Mouse (Mus musculus) heart, postnatal 4 days (tissue): ENCODE measurements at regions not wholly inside any gene's neighbourhood (a gene's known extent, or its start where the extent isn't known, plus 50 kb on each side); places are given as distances from the start of the nearest gene placed in this dataset.

ENCODE experiments used
- DNase-seq: peaks from one replicate; pipeline ENCODE4 v3.0.0; 2021

- DNase-seq: no peak
These were observed 266.7 kb downstream of the Drd1 start for GRCm38 (mm10) chr13:53788809-53789208.

GRCm38 (mm10) chr13:53783492-53783891 lies 272.0 kb downstream of the Drd1 start:
- DNase-seq: peak; percentile 87

GRCm38 (mm10) chr13:53779150-53779549 lies 276.4 kb downstream of the Drd1 start:
- DNase-seq: peak; percentile 54

- DNase-seq: peak; percentile 15
These were observed 279.1 kb downstream of the Drd1 start for GRCm38 (mm10) chr13:53776421-53776820.

- DNase-seq: peak; percentile 76
These were observed 279.8 kb downstream of the Drd1 start for GRCm38 (mm10) chr13:53775687-53776086.

GRCm38 (mm10) chr13:53764613-53765243 lies 290.8 kb downstream of the Drd1 start:
- DNase-seq: peak; percentile 76

- DNase-seq: no peak
These were observed 284.8 kb upstream of the Msx2 start for GRCm38 (mm10) chr13:53757576-53758237.

- no peak for DNase-seq
These were observed 284.2 kb upstream of the Msx2 start for GRCm38 (mm10) chr13:53756970-53757530.

GRCm38 (mm10) chr13:53755046-53755615 lies 282.3 kb upstream of the Msx2 start:
- no peak for DNase-seq

GRCm38 (mm10) chr13:53753049-53753448 lies 280.2 kb upstream of the Msx2 start:
- no peak for DNase-seq

GRCm38 (mm10) chr13:53740981-53741380 lies 268.1 kb upstream of the Msx2 start:
- no peak for DNase-seq

- no peak for DNase-seq
These were observed 266.3 kb upstream of the Msx2 start for GRCm38 (mm10) chr13:53739127-53739526.

- peak; percentile 73 for DNase-seq
These were observed 262.1 kb upstream of the Msx2 start for GRCm38 (mm10) chr13:53734944-53735343.

GRCm38 (mm10) chr13:53730259-53730902 lies 257.5 kb upstream of the Msx2 start:
- no peak for DNase-seq

- DNase-seq: no peak
These were observed 257.0 kb upstream of the Msx2 start for GRCm38 (mm10) chr13:53729848-53730247.

- DNase-seq: no peak
These were observed 253.2 kb upstream of the Msx2 start for GRCm38 (mm10) chr13:53726031-53726430.

- DNase-seq: no peak
These were observed 250.0 kb upstream of the Msx2 start for GRCm38 (mm10) chr13:53722881-53723280.

GRCm38 (mm10) chr13:53721038-53721463 lies 248.2 kb upstream of the Msx2 start:
- DNase-seq: no peak

- DNase-seq: no peak
These were observed 244.7 kb upstream of the Msx2 start for GRCm38 (mm10) chr13:53717582-53717981.

GRCm38 (mm10) chr13:53717086-53717485 lies 244.2 kb upstream of the Msx2 start:
- DNase-seq: no peak

- DNase-seq: no peak
These were observed 236.2 kb upstream of the Msx2 start for GRCm38 (mm10) chr13:53709062-53709461.

GRCm38 (mm10) chr13:53707548-53707947 lies 234.7 kb upstream of the Msx2 start:
- DNase-seq: no peak

- no peak for DNase-seq
These were observed 231.2 kb upstream of the Msx2 start for GRCm38 (mm10) chr13:53704104-53704503.
